Mouse (Mus musculus) heart, embryonic 12.5 days (tissue): ENCODE measurements around the gene Man2b2. TPM values are rescaled to one million over a fixed set of nuclear protein-coding genes. Genes with fewer than 3 reads are reported as not detected.
A peak's percentile ranks its signal among the peaks of the same experiment; 100 is the strongest.
"Not testable (repeated sequence)": the region's sequence is repeated elsewhere in the genome, so short reads cannot be mapped to it uniquely, and the experiment has no call there.

Experiments used
- ATAC-seq: fragments of 200-750 bp; cut with Nextera tagmentation; 2 replicates; pipeline ENCODE4 v1.8.0; 2017; ENCODE audit warnings: moderate TSS enrichment, moderate library complexity; ENCODE audit not compliant: insufficient number of reproducible peaks, low FRiP score
- H3K27ac ChIP-seq: fragments of 300-500 bp; sonication (generic); 2 replicates; pipeline ENCODE4 v1.5.1; 2016; ENCODE audit warnings: mild to moderate bottlenecking, moderate library complexity; ENCODE audit not compliant: poor library complexity, severe bottlenecking
- H3K27me3 ChIP-seq: fragments of 300-500 bp; sonication (generic); replicated peaks from 2 replicates; pipeline ENCODE4 v1.6.1; 2016; ENCODE audit warnings: mild to moderate bottlenecking, moderate library complexity
- H3K36me3 ChIP-seq: fragments of 300-500 bp; sonication (generic); 2 replicates; pipeline ENCODE4 v1.6.1; 2016; ENCODE audit warnings: mild to moderate bottlenecking, moderate library complexity
- H3K4me1 ChIP-seq: fragments of 300-500 bp; sonication (generic); replicated peaks from 2 replicates; pipeline ENCODE4 v1.6.1; 2016; ENCODE audit warnings: mild to moderate bottlenecking
- H3K4me2 ChIP-seq: fragments of 300-500 bp; sonication (generic); 2 replicates; pipeline ENCODE4 v1.6.1; 2016; ENCODE audit warnings: mild to moderate bottlenecking, moderate library complexity
- H3K4me3 ChIP-seq: fragments of 300-500 bp; sonication (generic); 2 replicates; pipeline ENCODE4 v1.5.1; 2016; ENCODE audit warnings: mild to moderate bottlenecking
- H3K9ac ChIP-seq: fragments of 300-500 bp; sonication (generic); 2 replicates; pipeline ENCODE4 v1.6.1; 2016; ENCODE audit warnings: mild to moderate bottlenecking, moderate library complexity
- H3K9me3 ChIP-seq: fragments of 300-500 bp; sonication (generic); replicated peaks from 2 replicates; pipeline ENCODE4 v1.6.1; 2016; ENCODE audit warnings: mild to moderate bottlenecking, moderate library complexity
- WGBS: fragments of 180-500 bp; shearing (Covaris S2); methylation state at CpG from one replicate; pipeline ENCODE4 v1.1.7; 2016; 5-methylcytosine and 5-hydroxymethylcytosine counted together
- polyA plus RNA-seq: library from polyadenylated mRNA; unstranded; fragments of >200 nt; fragmentation: Nextera tagmentation; extraction: Ambion mirVana; gene quantifications from 2 replicates; pipeline ENCODE4 v1.2.1, GENCODE M21; 2016

Man2b2 gene
- polyA plus RNA-seq, 1 experiment from 2014 or later: 19.7 TPM

DNA sequence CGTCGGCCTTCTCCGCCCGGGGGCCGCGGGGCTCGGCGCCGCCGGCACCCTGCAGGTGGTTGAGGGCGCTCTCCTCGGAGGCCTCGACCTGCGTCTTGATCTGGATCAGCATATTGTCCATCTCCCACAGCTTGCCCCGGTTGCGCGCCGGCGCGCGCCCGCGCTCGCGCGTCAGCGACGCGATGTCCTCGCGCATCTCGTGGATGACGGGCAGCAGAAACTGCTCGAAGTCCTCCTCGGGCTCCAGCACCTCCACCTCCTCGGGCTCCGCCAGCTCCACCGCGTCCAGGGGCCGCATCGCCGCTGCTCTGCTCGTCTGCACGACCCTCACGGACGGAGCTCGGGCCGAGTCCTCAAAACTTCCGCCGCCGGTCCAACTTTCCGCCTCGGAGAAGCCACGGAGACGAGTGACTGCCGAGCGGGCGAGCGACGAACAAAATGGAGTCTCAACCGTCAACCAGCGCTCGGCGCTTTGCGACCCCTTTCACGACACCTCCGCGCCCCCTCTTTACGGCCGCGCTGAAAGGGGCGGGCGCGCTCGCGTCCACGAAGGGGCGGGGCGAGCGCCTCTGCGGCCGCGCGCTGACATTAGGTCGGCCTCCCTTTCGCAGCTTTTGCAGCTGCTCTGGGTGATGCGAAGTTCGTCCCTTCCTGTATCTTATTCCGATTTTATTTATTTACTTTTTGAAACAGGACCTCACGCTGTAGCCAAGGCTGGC is 34.0 kb downstream of the Man2b2 start, which contains the start of gene Mrfap1:
Mrfap1 (minus strand) TSS at position 477 of the 719 bp plus-strand sequence.
- Histone ChIP-seq H3K9ac (peak within 1 kb of the TSS; percentile 95), H3K4me2 (peak within 1 kb of the TSS; percentile 72), H3K4me3 (peak within 1 kb of the TSS; percentile 89), H3K27ac (peak within 1 kb of the TSS; percentile 98), H3K36me3 (peaks cover 14% of the 10 kb centered on the region), H3K4me1 (peaks cover 18% of the 10 kb centered on the region)
- not testable (repeated sequence) for H3K9me3 ChIP-seq, H3K27me3 ChIP-seq
- WGBS: under 1% methylated on average over 90 of the region's 90 CpGs
- ATAC-seq: peak; percentile 84

DNA sequence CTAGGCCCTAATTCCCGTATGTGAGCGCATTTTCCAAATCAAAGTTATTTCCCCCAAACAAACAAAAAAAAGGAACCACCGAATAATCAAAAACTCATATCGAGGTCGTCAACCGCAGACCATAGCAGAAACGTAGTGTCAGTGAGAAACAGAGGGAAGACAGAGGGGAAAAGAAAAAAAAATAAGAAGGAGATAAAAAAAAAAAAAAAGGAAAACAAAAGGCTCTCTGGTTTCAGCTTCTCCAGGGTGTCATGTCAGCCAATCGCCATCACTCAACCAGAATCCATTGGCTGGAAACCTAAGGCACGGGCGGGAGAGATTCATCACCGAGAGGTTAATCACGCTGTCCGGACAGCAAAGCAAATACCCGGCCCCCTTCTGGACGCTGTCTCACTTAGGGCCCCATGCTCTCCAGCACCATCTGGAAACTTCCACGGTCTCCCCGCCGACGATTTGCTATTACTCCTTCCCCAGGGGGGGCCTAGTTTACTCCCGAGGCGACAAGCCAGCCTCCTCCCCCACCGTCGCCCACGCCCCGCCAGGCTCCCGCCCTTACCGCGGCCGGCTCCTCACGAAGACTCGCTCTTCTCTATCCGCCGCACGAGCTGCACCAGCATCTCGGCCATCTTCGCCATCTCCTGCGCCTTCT is 34.7 kb downstream of the Man2b2 start:
- Histone ChIP-seq H3K4me1 (peaks cover 18% of the 10 kb centered on the region), H3K27ac (peak overlapping the region; percentile 98), H3K4me2 (peak overlapping the region; percentile 72), H3K4me3 (peak overlapping the region; percentile 89), H3K36me3 (peaks cover 14% of the 10 kb centered on the region), H3K9ac (peak overlapping the region; percentile 95)
- not testable (repeated sequence) for H3K9me3 ChIP-seq, H3K27me3 ChIP-seq
- ATAC-seq: peak; percentile 62
- 6% methylated on average over 37 of the region's 37 CpGs for WGBS

DNA sequence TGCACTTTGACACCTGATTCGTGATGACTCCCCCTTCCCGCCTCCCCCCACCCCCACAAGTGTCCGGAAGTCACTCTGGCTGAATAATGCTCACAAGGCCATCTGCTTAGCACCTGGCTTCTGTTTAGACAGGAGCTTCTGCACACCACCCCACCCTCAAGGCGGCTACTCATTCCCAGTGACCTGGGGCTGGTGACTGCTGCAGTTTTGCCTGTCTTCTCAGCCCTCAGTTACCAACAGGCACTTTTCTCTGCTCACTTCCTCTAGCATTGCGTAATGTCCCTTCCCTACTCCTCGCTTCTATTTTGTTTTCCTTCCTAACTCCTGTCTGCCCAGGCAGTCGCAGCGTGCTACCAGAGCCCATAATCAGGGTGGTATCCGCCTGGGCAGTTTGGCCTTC is 38.6 kb downstream of the Man2b2 start:
- Histone ChIP-seq H3K4me2 (no peak overlapping the region), H3K4me1 (peaks cover 14% of the 10 kb centered on the region), H3K27ac (no peak overlapping the region), H3K27me3 (no peaks in the 10 kb centered on the region), H3K9me3 (no peaks in the 10 kb centered on the region), H3K9ac (no peak overlapping the region), H3K4me3 (no peak overlapping the region), H3K36me3 (peaks cover 14% of the 10 kb centered on the region)
- WGBS: 70% methylated on average over 9 of the region's 9 CpGs
- ATAC-seq: no peak

DNA sequence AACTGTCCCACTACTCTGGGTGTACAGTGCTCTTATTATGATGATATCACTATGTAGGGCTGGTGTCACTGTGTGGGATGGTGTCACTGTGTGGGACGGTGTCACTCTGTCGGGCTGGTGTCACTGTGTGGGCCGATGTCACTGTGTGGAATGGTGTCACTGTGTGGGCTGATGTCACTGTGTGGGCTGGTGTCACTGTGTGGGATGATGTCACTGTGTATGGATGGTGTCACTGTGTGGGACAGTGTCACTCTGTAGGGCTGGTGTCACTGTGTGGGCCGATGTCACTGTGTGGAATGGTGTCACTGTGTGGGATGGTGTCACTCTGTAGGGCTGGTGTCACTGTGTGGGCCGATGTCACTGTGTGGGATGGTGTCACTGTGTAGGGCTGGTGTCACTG is 44.4 kb downstream of the Man2b2 start:
- Histone ChIP-seq H3K4me1 (no peaks in the 10 kb centered on the region), H3K27ac (no peak overlapping the region), H3K36me3 (no peaks in the 10 kb centered on the region), H3K4me2 (no peak overlapping the region), H3K9me3 (peaks cover 14% of the 10 kb centered on the region), H3K27me3 (no peaks in the 10 kb centered on the region), H3K4me3 (no peak overlapping the region), H3K9ac (no peak overlapping the region)
- ATAC-seq: no peak
- WGBS: 92% methylated on average over 5 of the region's 5 CpGs

DNA sequence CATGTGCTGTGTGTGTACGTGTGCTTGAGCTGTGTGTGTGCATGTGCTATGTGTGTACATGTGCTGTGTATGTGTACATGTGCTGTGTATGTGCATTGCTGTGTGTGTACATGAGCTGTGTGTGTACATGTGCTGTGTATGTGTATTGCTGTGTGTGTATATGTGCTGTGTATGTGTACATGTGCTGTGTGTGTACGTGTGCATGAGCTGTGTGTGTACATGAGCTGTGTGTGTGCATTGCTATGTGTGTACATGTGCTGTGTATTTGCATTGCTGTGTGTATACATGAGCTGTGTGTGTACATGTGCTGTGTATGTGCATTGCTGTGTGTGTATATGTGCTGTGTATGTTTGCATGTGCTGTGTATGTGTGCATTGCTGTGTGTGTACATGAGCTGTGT is 50.9 kb downstream of the Man2b2 start:
- no peak overlapping the region for H3K4me3 ChIP-seq
- no peak overlapping the region for H3K4me2 ChIP-seq
- H3K4me1 ChIP-seq: peaks cover 12% of the 10 kb centered on the region; the same call in 1 of the 2 replicates
- no peak overlapping the region for H3K9ac ChIP-seq
- no peaks in the 10 kb centered on the region for H3K36me3 ChIP-seq
- H3K27me3 ChIP-seq: no peaks in the 10 kb centered on the region
- WGBS: 86% methylated on average over 2 of the region's 2 CpGs
- H3K9me3 ChIP-seq: peaks cover 23% of the 10 kb centered on the region
- no peak overlapping the region for H3K27ac ChIP-seq
- ATAC-seq: no peak

DNA sequence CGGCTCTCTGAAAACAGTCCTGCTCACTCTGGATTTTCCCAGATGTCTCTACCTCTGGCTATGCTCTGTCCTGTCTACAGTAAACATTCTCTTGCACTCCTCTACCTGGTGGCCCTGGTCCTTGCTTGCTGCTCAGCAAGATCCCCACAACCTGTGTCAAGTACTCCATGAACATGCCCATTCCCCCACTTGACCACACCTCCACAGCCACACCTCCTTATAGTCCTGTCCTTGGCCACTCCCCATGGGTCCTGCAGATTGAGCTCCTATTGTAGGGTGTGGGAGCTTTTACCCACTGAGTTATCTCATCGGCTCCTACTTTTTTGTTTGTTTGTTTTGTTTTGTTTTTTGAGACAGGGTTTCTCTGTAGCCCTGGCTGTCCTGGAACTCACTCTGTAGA is 51.6 kb downstream of the Man2b2 start:
- 89% methylated on average over 1 of the region's 2 CpGs for WGBS
- Histone ChIP-seq H3K4me3 (no peak overlapping the region), H3K9ac (no peak overlapping the region), H3K9me3 (peaks cover 17% of the 10 kb centered on the region), H3K4me2 (no peak overlapping the region), H3K4me1 (peaks cover 14% of the 10 kb centered on the region), H3K27me3 (no peaks in the 10 kb centered on the region), H3K27ac (no peak overlapping the region), H3K36me3 (no peaks in the 10 kb centered on the region)
- ATAC-seq: no peak

DNA sequence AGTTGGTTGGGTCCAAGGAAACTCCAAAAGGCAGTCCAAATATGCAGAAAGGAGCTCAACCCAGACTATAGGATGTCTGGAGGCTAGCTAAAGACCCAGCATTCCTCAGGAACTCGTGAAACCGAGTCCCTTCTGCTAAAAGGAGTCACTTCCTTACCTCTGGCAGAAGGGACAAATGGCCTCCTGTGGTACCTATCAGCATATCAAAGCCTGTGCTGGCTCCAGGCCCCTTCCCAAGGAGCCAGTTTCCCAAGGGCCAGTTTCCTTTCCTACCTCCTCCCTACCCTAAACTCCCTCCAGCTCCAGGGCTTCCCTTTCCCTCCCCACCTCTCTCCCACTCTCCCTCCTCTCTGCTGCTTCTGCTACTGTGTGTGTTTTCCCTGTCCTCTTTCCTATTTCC is 53.3 kb downstream of the Man2b2 start:
- ATAC-seq: no peak
- 11% methylated on average over 2 of the region's 2 CpGs for WGBS
- no peak overlapping the region for H3K27ac ChIP-seq

DNA sequence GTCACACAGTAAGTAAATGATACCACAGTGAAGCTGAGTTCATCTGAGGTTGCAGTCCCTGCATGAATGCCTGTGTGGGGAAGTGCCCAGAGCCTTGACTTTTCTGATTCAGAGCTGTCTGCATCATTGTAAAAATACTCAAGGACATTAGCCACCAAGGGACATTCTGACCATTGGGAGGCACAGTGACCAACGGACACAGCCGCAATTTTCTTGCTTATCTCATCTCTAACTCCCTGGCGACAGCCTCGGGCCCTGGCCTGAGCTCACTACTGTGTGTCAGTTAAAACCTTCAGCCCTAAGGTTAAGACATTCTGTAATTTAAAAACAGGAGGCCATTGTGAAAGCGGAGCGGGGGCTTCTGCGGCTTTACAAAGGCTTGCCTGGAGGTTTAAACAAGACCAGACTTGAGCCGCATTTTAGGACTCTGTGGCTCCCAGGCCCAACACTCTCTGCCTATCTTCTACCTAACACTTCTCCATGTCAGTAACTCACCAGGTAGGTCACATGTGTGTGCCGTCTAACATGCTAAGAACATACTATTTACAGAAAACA is 54.4 kb downstream of the Man2b2 start:
- H3K4me2 ChIP-seq: peak overlapping the region; percentile 23; the same call in 1 of the 2 replicates
- peaks cover 17% of the 10 kb centered on the region for H3K4me1 ChIP-seq
- no peak overlapping the region for H3K9ac ChIP-seq
- ATAC-seq: no peak
- no peaks in the 10 kb centered on the region for H3K27me3 ChIP-seq
- H3K36me3 ChIP-seq: no peaks in the 10 kb centered on the region
- peaks cover 14% of the 10 kb centered on the region for H3K9me3 ChIP-seq
- H3K27ac ChIP-seq: no peak overlapping the region; the same call in 1 of the 2 replicates
- H3K4me3 ChIP-seq: no peak overlapping the region
- 12% methylated on average over 9 of the region's 9 CpGs for WGBS

More for the DNA sequence above, 53.3 kb downstream of the Man2b2 start:
- Histone ChIP-seq H3K4me3 (no peak overlapping the region), H3K4me2 (no peak overlapping the region), H3K9me3 (peaks cover 14% of the 10 kb centered on the region), H3K4me1 (peaks cover 17% of the 10 kb centered on the region), H3K27me3 (no peaks in the 10 kb centered on the region), H3K36me3 (no peaks in the 10 kb centered on the region), H3K9ac (no peak overlapping the region)

DNA sequence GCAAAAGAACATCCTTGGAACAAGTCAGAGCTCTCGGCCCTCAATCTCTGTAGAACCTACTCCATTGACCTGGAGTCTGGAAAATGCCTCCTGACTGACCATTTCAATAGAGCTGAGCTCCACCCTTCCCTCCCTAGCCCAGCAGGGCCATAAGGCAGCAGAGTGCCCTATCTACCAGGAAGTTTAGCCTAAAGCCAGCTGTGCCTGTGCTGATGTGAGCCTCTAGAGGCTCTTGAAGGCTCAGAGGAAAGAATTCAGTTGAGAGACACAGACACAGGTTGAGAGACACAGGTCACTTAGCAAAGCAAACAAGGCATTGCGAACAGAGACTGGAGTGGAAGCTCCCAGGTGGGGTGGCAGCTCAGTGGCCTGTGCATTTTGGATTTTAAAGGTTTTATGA is 55.1 kb downstream of the Man2b2 start:
- Histone ChIP-seq H3K4me1 (peaks cover 17% of the 10 kb centered on the region), H3K27ac (no peak overlapping the region), H3K4me2 (no peak overlapping the region), H3K36me3 (no peaks in the 10 kb centered on the region), H3K9ac (no peak overlapping the region), H3K9me3 (peaks cover 9% of the 10 kb centered on the region), H3K27me3 (no peaks in the 10 kb centered on the region), H3K4me3 (no peak overlapping the region)
- no peak for ATAC-seq
- 72% methylated on average over 2 of the region's 2 CpGs for WGBS

DNA sequence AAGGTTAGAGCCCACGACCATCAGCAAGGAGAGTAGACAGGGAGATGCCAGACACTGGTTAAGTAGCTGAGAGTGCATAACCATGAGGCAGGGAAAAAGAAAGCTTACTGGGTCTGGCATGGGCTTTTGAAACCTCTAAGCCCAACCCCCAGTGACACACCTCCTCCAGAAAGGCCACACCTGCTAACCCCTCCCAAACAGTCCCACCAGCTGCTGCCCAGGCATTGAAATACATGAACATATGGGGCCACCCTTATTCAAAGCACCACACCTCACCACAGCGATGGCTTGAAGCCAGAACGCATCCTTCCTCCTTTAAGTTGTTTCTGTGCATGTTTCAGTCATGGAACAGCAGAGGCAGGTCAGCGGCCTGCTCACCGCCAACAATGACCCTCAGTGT is 57.9 kb downstream of the Man2b2 start:
- Histone ChIP-seq H3K4me1 (peaks cover 17% of the 10 kb centered on the region), H3K4me3 (no peak overlapping the region), H3K9me3 (no peaks in the 10 kb centered on the region), H3K27ac (no peak overlapping the region), H3K9ac (no peak overlapping the region), H3K36me3 (no peaks in the 10 kb centered on the region), H3K4me2 (no peak overlapping the region), H3K27me3 (no peaks in the 10 kb centered on the region)
- WGBS: 85% methylated on average over 5 of the region's 5 CpGs
- ATAC-seq: no peak

DNA sequence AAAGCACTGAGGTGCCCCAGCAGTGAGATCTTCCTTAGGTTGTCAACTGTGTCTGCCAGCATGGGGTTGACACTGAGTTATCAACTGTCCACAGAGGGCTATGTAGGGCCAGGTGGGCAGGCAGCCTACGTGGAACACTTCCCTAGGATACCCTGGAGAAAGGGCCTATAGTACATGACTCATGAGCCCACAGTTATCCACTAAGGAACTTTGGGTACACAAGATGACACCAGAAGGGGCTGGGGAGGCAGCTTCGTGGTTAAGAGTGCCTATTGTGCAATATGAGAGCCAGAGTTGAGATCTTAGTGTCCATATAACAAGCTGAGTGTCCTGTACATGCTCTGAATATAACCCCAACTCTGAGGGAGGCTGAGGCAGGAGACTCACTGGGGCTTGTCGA is 60.9 kb downstream of the Man2b2 start:
- H3K4me1 ChIP-seq: peaks cover 6% of the 10 kb centered on the region; the same call in 1 of the 2 replicates
- no peak for ATAC-seq
- no peak overlapping the region for H3K27ac ChIP-seq
- peaks cover 4% of the 10 kb centered on the region; the same call in 1 of the 2 replicates for H3K27me3 ChIP-seq
- 51% methylated on average over 3 of the region's 3 CpGs for WGBS
- no peaks in the 10 kb centered on the region for H3K36me3 ChIP-seq
- no peak overlapping the region for H3K9ac ChIP-seq
- H3K9me3 ChIP-seq: no peaks in the 10 kb centered on the region
- no peak overlapping the region for H3K4me2 ChIP-seq
- no peak overlapping the region for H3K4me3 ChIP-seq
